Mouse (Mus musculus): ENCODE data around the gene Gm10300. TPM values are rescaled to one million over a fixed set of nuclear protein-coding genes. Genes with fewer than 3 reads are reported as not detected.

Gene Gm10300
- polyA plus RNA-seq, 1 experiment = not detected

Other genes with a start within 250 kb of the Gm10300 start
- gene Ptpru, start 236.4 kb upstream of the Gm10300 start, polyA plus RNA-seq (2012; ENCODE audit: insufficient read depth, insufficient read length, missing spikeins) = 3.4 and 17.5 TPM in 2 replicates
- gene Mecr, start 231.2 kb upstream of the Gm10300 start, polyA plus RNA-seq (2012; ENCODE audit: insufficient read depth, insufficient read length, missing spikeins) = 255 and 304 TPM in 2 replicates
- gene Srsf4, start 201.1 kb upstream of the Gm10300 start, polyA plus RNA-seq (2012; ENCODE audit: insufficient read depth, insufficient read length, missing spikeins) = 16.7 and 26.2 TPM in 2 replicates
- 1.7 TPM in 1 of 2 replicates, not detected in the other for gene Tmem200b, start 152.9 kb upstream of the Gm10300 start, polyA plus RNA-seq (2012; ENCODE audit: insufficient read depth, insufficient read length, missing spikeins)
- gene Epb41, start 624 bp downstream of the Gm10300 start, polyA plus RNA-seq (2012; ENCODE audit: insufficient read depth, insufficient read length, missing spikeins) = 37.1 and 44.1 TPM in 2 replicates
- gene Oprd1, start 69.8 kb downstream of the Gm10300 start, polyA plus RNA-seq (2012; ENCODE audit: insufficient read depth, insufficient read length, missing spikeins) = 0.38 TPM in 1 of 2 replicates, not detected in the other
- 22.4 and 24.6 TPM in 2 replicates for gene Ythdf2, start 137.6 kb downstream of the Gm10300 start, polyA plus RNA-seq (2012; ENCODE audit: insufficient read depth, insufficient read length, missing spikeins)
- 2.1 and 5.2 TPM in 2 replicates for gene Gmeb1, start 186.9 kb downstream of the Gm10300 start, polyA plus RNA-seq (2012; ENCODE audit: insufficient read depth, insufficient read length, missing spikeins)
- 25.0 and 27.8 TPM in 2 replicates for gene Taf12, start 199.7 kb downstream of the Gm10300 start, polyA plus RNA-seq (2012; ENCODE audit: insufficient read depth, insufficient read length, missing spikeins)
- gene Rab42, start 228.7 kb downstream of the Gm10300 start, polyA plus RNA-seq (2012; ENCODE audit: insufficient read depth, insufficient read length, missing spikeins) = 2.3 TPM in 1 of 2 replicates, not detected in the other

All from brown adipose tissue, adult 24 weeks (tissue).